Mouse (Mus musculus): ENCODE data around the gene Csrp1. TPM values are rescaled to one million over a fixed set of nuclear protein-coding genes. Genes with fewer than 3 reads are reported as not detected.

Gene Csrp1
- total RNA-seq, 4 experiments from 2014 or later: 242 to 284 (median 250) TPM

Other genes starting within 250 kb of the Csrp1 start
- 10 to 100 TPM; 55.8 to 63.3 (median 59.9) TPM for gene Nav1, start 112.8 kb upstream of the Csrp1 start, total RNA-seq (2022)
- 10 to 100 TPM; 12.4 to 15.9 (median 15.0) TPM for gene Phlda3, start 46.1 kb downstream of the Csrp1 start, total RNA-seq (2022)
- 1 to 10 TPM; 1.5 to 4.1 (median 2.9) TPM for gene Tnni1, start 59.4 kb downstream of the Csrp1 start, total RNA-seq (2022)
- 1 to 10 TPM; 1.0 to 2.0 (median 1.0) TPM for gene Lad1, start 98.5 kb downstream of the Csrp1 start, total RNA-seq (2022)
- 1 to 10 TPM; 2.7 to 6.2 (median 3.1) TPM for gene Tnnt2, start 116.3 kb downstream of the Csrp1 start, total RNA-seq (2022)
- not detected for gene Pkp1, start 199.1 kb downstream of the Csrp1 start, total RNA-seq (2022)